Mouse (Mus musculus) small intestine, adult 2 months (tissue): ENCODE measurements around the gene Pcca.

ENCODE experiments used
- CTCF ChIP-seq: fragments of 200-500 bp; IDR thresholded peaks from 2 replicates; pipeline ENCODE4 v1.5.1; 2012; ENCODE audit warnings: low read depth, mild to moderate bottlenecking, control low read depth, inconsistent platforms, low read length, moderate library complexity, mixed read lengths; ENCODE audit not compliant: insufficient replicate concordance, insufficient read length; ENCODE audit errors: extremely low read depth
- POLR2A ChIP-seq: fragments of 200-500 bp; IDR thresholded peaks from 2 replicates; pipeline ENCODE4 v1.6.1; 2012; ENCODE audit warnings: low read depth, mild to moderate bottlenecking, control low read depth, inconsistent platforms, low read length, moderate library complexity

DNA sequence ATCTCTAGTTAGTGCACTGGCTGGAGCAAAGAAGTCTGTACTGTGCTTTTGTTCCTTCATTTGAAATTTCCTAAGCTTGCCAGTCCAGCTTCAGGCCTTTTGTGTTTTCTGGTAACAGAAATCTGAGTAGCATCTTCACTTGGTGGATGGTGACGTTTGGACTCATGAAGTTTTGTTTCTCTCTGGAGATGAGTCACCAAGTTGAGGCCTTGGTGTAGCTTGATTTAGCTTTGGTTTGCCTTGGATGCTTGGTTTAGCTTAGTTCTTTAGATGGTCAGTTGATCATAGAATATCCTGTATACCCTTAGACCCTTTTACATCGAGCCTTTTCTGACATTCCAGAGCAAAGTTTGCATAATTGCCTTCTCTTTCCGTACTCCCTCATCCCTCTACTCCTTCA is 141.5 kb downstream of the Pcca start:
- TF ChIP-seq CTCF (no peak), POLR2A (no peak)
